Mouse (Mus musculus) fibroblast of lung, adult 2 months (primary cell): Measurements from ENCODE around the gene Vmn1r212.
"Not testable (repeated sequence)": the region's sequence is repeated elsewhere in the genome, so short reads cannot be mapped to it uniquely, and the experiment has no call there.

ENCODE experiments used
- DNase-seq: peaks from one replicate; pipeline ENCODE4 v3.0.0-alpha.2; 2011; ENCODE audit warnings: low read depth

Vmn1r212 gene

DNA sequence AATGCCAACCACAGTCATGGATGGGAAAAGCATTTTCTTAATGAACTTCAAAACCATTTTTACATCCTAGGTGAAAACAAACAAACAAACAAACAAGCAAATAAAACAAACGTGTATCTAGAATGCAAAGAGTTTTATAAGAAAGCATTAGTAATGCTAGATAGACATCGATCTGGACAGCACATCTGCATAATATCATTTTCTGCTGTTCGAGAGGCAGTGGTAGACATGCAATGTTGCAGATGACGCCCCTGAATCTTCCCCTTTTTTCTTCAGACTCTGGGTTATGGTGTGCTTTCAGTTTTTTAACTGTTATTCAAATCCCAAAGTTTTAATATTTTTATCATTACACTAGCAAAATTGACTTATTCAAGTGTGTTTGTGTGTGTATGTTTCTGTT lies at the start of gene Vmn1r212:
Vmn1r212 (minus strand) TSS at position 101 of the 400 bp plus-strand sequence.
- no peak for DNase-seq

DNA sequence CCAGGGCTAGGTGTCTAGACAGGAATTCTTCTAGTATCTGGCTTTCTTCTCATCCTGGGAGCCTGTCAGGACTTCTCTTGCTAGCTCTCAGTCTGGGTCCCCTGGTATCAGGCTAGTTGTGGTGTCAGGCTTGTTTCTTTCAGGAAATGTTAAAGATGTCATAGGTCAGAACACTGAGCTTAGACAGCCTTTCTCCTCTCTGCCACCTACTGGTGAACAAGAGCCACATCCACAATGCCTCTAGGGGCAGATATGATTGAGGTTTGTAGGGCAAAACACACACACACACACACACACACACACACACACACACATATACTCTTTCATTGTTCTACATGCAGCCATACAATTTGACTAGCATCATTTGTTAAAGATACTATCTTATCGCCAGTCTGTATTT lies 4.7 kb downstream of the Vmn1r212 start:
- no peak for DNase-seq

DNA sequence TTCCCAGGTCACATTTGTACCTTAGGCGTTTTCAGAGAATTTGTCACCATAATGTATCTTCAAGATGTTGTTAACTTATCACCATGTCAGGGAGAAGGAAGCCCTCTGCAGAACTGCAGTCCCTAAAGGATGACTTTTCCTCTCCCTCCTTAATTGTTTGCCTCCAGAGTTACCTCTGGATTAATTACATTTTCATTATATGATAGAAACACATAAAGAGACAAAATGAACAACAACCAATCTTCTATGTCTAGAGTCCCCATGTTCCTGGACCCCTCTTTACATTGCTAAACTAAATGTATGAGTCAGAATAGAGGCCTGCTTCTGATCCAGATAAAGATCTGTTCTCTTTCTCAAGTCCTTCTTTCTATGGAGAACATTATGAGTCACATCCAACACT lies 26.5 kb downstream of the Vmn1r212 start, which contains the start of gene Vmn1r211:
Vmn1r211 (minus strand) TSS at position 101 of the 400 bp plus-strand sequence.
- DNase-seq, result no peak

DNA sequence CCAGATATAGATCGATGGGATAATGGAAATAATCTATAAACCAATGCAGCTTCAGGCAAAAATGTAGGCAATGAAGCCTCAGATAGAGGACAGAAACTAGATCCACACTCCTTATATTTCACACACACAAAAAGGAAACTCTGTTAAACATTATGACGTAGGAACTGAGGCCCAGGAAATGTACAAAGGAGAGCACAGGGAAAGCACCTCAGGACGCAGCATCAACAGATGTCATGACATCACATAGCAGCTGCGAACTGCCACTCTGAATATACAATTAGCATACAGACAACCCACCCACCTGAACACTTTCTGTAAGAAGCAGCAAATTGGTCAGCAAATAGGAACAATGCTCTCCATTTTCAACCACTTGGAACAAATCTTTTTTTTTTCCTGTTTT lies 29.2 kb downstream of the Vmn1r212 start:
- DNase-seq, result no peak

DNA sequence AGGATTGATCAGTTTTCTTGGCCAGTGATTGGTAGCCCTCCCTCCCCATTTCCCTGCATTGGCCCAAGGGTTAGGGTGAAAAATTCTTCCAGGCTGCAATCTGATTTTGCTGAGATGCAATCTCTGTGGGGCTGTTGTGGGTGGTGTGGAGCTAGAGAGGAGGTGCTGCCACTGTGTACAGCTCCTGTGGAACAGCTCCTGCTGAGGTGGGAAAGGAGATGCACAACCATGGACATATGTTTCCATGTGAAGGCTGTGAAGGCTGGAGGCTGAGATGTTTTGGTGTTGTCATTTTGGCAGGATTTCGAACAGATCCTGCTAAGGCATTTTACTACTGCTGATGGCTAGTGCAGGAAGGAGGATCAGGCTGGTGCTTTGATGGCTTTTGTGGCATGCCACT lies 37.2 kb downstream of the Vmn1r212 start:
- no peak for DNase-seq

DNA sequence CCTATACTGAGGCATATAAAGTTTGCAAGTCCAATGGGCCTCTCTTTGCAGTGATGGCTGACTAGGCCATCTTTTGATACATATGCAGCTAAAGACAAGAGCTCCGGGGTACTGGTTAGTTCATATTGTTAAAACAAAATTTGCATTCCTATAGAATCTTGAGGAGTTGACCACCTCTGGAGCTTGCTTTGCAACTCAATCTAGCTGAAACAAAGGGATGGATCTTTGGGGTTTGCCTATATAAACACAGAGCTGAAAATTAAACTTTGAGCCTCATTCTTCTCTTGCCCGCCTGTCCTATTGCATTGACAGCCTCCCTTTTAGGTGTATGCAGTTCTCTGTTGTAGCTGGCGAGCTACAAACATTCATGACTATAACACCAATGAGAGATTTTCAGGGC lies 39.7 kb downstream of the Vmn1r212 start:
- not testable (repeated sequence) for DNase-seq
